Mouse (Mus musculus) embryonic fibroblast, embryonic 13.5 days (primary cell): ENCODE results near the gene Nrsn2.

Source experiments
- CTCF ChIP-seq: IDR thresholded peaks from 2 replicates; pipeline ENCODE4 v1.5.1; 2011; ENCODE audit warnings: mild to moderate bottlenecking, control low read depth, low read length, moderate library complexity, borderline replicate concordance; ENCODE audit not compliant: insufficient read depth
- POLR2A ChIP-seq: IDR thresholded peaks from 2 replicates; pipeline ENCODE4 v1.6.1; 2011; ENCODE audit warnings: low read depth, mild to moderate bottlenecking, control low read depth, low read length, moderate library complexity

- no peak for TF ChIP-seq POLR2A
- TF ChIP-seq CTCF, result no peak
Observed at GRCm38 (mm10) chr2:152321558-152321957, 54.9 kb downstream of the Nrsn2 start.
